Mouse (Mus musculus) lung, postnatal 0 days (tissue): Measurements from ENCODE around the gene Aqr.

Source experiments
- CTCF ChIP-seq: IDR thresholded peaks from 2 replicates; pipeline ENCODE4 v1.5.1; 2016; ENCODE audit warnings: antibody characterized with exemption, mild to moderate bottlenecking
- EP300 ChIP-seq: IDR thresholded peaks from 2 replicates; pipeline ENCODE4 v1.6.1; 2016; ENCODE audit warnings: antibody characterized with exemption, mild to moderate bottlenecking, control low read depth

- TF ChIP-seq CTCF, result no peak
- no peak for TF ChIP-seq EP300
Observed at GRCm38 (mm10) chr2:114097627-114098026, 89.2 kb downstream of the Aqr start.
